Mouse (Mus musculus) lung, postnatal 36 days (tissue): ENCODE results near the gene Spc24.
"Not testable (repeated sequence)": the region's sequence is repeated elsewhere in the genome, so short reads cannot be mapped to it uniquely, and the experiment has no call there.

Source experiments
- DNase-seq: peaks from one replicate; pipeline ENCODE4 v3.0.0; 2022; ENCODE audit warnings: mixed read lengths

Gene Spc24

GRCm38 (mm10) chr9:21760155-21761088, at the start of gene Spc24:
Spc24 (minus strand) TSS chr9:21760303.
- peak; percentile 97 for DNase-seq

- no peak for DNase-seq
These were observed 48.5 kb upstream of the Spc24 start for GRCm38 (mm10) chr9:21808561-21808960.

- no peak for DNase-seq
These were observed 46.9 kb upstream of the Spc24 start for GRCm38 (mm10) chr9:21806976-21807375.

- no peak for DNase-seq
These were observed 46.3 kb upstream of the Spc24 start for GRCm38 (mm10) chr9:21806363-21806762.

GRCm38 (mm10) chr9:21803986-21804644, 44.0 kb upstream of the Spc24 start:
- DNase-seq: peak; percentile 90

GRCm38 (mm10) chr9:21801591-21801990, 41.5 kb upstream of the Spc24 start:
- DNase-seq: no peak

- DNase-seq: no peak
These were observed 41.0 kb upstream of the Spc24 start for GRCm38 (mm10) chr9:21801121-21801520.

- DNase-seq: no peak
These were observed 38.9 kb upstream of the Spc24 start for GRCm38 (mm10) chr9:21799010-21799350.

GRCm38 (mm10) chr9:21798345-21799009, 38.4 kb upstream of the Spc24 start, which contains the start of gene Kank2:
Kank2 (minus strand) TSS chr9:21798744.
- DNase-seq: peak; percentile 89

- peak; percentile 73 for DNase-seq
These were observed 37.8 kb upstream of the Spc24 start for GRCm38 (mm10) chr9:21797921-21798344.

- DNase-seq: no peak
These were observed 36.8 kb upstream of the Spc24 start for GRCm38 (mm10) chr9:21796919-21797318.

- DNase-seq: no peak
These were observed 36.2 kb upstream of the Spc24 start for GRCm38 (mm10) chr9:21796259-21796658.

GRCm38 (mm10) chr9:21795579-21795978, 35.5 kb upstream of the Spc24 start:
- DNase-seq: no peak

GRCm38 (mm10) chr9:21794925-21795324, 34.8 kb upstream of the Spc24 start:
- no peak for DNase-seq

GRCm38 (mm10) chr9:21794344-21794834, 34.3 kb upstream of the Spc24 start:
- DNase-seq: no peak

- not testable (repeated sequence) for DNase-seq
These were observed 33.4 kb upstream of the Spc24 start for GRCm38 (mm10) chr9:21793507-21793906.

- DNase-seq: peak; percentile 78
These were observed 32.5 kb upstream of the Spc24 start for GRCm38 (mm10) chr9:21792644-21793043.

- DNase-seq: peak; percentile 91
These were observed 31.8 kb upstream of the Spc24 start for GRCm38 (mm10) chr9:21791861-21792260.

- DNase-seq: no peak
These were observed 28.1 kb upstream of the Spc24 start for GRCm38 (mm10) chr9:21788234-21788633.

- no peak for DNase-seq
These were observed 27.6 kb upstream of the Spc24 start for GRCm38 (mm10) chr9:21787654-21788053.

GRCm38 (mm10) chr9:21786906-21787305, 26.8 kb upstream of the Spc24 start:
- peak; percentile 82 for DNase-seq

GRCm38 (mm10) chr9:21786309-21786708, 26.2 kb upstream of the Spc24 start:
- DNase-seq: not testable (repeated sequence)
